Mouse (Mus musculus) thymus, adult 2 months (tissue): ENCODE measurements around the gene Prr15. TPM values are rescaled to one million over a fixed set of nuclear protein-coding genes. Genes with fewer than 3 reads are reported as not detected.

ENCODE experiments used
- DNase-seq: peaks from one replicate; pipeline ENCODE4 v3.0.0; 2021
- H3K27ac ChIP-seq: fragments of 200-500 bp; 2 replicates; pipeline ENCODE4 v1.5.1; 2012; ENCODE audit warnings: low read length, control low read depth; ENCODE audit not compliant: control insufficient read depth, insufficient read depth
- H3K27me3 ChIP-seq: fragments of 200-500 bp; 2 replicates; pipeline ENCODE4 v1.6.1; 2012; ENCODE audit warnings: mild to moderate bottlenecking, low read length, moderate library complexity, mixed read lengths; ENCODE audit not compliant: control insufficient read depth, insufficient read depth
- H3K36me3 ChIP-seq: fragments of 200-500 bp; 2 replicates; pipeline ENCODE4 v1.6.1; 2012; ENCODE audit warnings: mild to moderate bottlenecking, low read length, moderate library complexity; ENCODE audit not compliant: control insufficient read depth, insufficient read depth
- H3K4me1 ChIP-seq: fragments of 200-500 bp; replicated peaks from 2 replicates; pipeline ENCODE4 v1.6.1; 2012; ENCODE audit warnings: low read length; ENCODE audit not compliant: control insufficient read depth, insufficient read depth
- H3K4me3 ChIP-seq: fragments of 200-500 bp; 2 replicates; pipeline ENCODE4 v1.5.1; 2012; ENCODE audit warnings: mild to moderate bottlenecking, low read length, control low read depth, moderate library complexity; ENCODE audit not compliant: control insufficient read depth, insufficient read depth
- CTCF ChIP-seq: fragments of 200-500 bp; IDR thresholded peaks from 2 replicates; pipeline ENCODE4 v1.5.1; 2012; ENCODE audit warnings: mild to moderate bottlenecking, control low read depth, low read length, moderate library complexity, borderline replicate concordance; ENCODE audit not compliant: control insufficient read depth, poor library complexity, insufficient read depth; ENCODE audit errors: extremely low read depth
- POLR2A ChIP-seq: fragments of 200-500 bp; IDR thresholded peaks from 2 replicates; pipeline ENCODE4 v1.6.1; 2012; ENCODE audit warnings: mild to moderate bottlenecking, low read length, control low read depth, moderate library complexity; ENCODE audit not compliant: control insufficient read depth, poor library complexity, insufficient read depth; ENCODE audit errors: extremely low read depth
- WGBS: fragments of 180-500 bp; shearing (Covaris S2); methylation state at CpG from one replicate; pipeline ENCODE4 v1.1.7; 2018; 5-methylcytosine and 5-hydroxymethylcytosine counted together
- polyA plus RNA-seq: library from polyadenylated mRNA; depleted of rRNA; stranded (reverse); fragments of >200 nt; gene quantifications from 2 replicates; pipeline ENCODE4 v1.2.3, GENCODE M21; 2012

Gene Prr15
- polyA plus RNA-seq, 1 experiment: 1.1 TPM

DNA sequence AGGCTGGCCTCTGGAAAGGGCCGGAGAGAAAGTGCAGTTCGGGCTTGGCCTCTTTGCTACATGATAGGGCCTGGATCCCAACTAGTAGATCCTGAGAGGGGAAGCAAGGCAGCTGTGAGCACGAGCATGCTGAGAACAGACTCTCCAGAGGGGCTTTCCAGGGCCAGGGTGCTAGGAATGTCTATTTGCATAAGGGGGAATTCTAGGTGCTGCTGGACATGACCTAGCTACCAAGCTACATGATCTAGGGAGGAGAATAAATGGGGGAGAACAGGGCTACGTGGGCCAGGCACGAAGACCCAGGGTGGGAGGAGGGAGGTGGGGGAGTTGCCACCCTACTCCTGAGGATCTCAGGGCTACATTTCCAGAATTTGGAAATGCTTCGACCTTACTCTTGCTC is 30.0 kb downstream of the Prr15 start:
- H3K27ac ChIP-seq: no peak overlapping the region
- no peak overlapping the region for H3K4me3 ChIP-seq
- H3K27me3 ChIP-seq: no peaks in the 10 kb centered on the region
- no peak for DNase-seq
- TF ChIP-seq CTCF (no peak), POLR2A (no peak)
- H3K4me1 ChIP-seq: no peaks in the 10 kb centered on the region
- no peaks in the 10 kb centered on the region for H3K36me3 ChIP-seq
- WGBS: 87% methylated on average over 6 of the region's 6 CpGs

DNA sequence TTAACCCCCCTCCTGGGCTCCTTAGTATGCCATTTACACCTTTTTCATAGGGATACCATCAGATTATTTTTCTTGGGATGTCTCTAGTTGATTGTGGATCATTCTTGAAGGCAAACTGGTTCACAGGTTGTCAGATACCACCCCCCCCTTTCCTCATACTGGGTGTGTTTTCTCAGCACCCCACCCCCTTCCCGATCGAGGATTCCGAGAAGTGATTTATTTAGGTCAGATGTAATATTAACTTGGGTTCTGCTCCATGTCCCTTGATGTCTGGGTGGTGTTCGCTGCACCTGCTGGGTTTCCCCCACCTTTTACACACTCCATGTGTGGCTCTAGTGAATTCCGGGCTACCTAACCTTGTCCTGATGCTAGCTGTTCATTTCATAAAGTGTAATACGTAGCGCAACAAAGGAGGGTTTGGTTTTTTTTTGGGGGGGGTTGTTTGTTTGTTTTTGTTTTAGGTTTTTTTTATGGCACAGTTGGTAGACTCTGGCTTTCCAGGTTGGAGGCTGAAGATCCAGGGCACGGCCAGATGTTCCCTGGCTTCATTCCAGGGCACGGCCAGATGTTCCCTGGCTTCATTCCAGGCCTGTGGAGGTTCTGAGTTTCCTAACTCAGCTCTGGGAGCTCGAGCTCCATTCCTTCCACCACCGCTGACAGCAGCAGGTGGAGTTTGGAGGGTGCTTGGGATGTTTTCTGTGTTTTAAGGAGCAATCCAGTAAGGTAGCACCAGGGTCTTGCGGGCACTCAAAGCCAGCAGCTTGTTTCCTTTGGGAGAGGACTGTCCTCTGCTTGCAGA is 37.1 kb downstream of the Prr15 start:
- TF ChIP-seq CTCF: no peak
- no peak overlapping the region for H3K27ac ChIP-seq

DNA sequence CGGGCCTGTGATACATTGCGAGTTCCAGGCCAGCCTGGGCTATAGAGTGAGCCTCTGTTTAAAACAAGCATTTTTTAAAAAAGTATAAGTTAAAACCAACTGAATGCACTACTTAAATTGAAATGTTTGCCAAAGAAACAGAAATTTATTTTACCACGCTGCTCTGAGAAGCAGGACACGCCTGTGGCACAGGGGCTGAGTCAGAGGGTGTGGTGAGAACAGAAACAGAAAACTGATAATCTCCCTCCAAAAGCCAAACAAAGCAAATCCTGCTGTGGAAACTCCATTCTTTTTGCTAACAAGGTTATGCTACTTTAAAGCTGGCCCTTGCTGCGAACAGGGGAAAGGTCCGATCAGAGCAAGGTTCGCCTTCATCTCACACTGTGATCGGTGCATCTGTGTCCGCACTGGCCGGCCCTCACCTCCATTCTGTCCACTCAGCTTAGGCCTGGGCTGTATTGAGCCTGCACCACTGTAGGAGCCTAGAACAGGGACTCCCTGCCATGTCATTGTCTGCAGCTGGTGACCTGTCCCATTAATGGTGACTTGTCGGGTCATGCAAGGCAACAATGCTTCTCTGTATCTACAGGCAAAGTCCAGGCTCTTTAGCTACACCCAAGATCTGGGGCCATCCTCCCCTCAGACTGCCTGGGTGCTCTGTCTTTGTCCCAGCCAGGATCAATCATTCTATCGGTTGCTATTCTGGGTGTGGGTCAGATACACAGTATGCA is 38.9 kb downstream of the Prr15 start:
- H3K27me3 ChIP-seq: no peaks in the 10 kb centered on the region
- no peak overlapping the region for H3K27ac ChIP-seq
- DNase-seq: no peak
- no peaks in the 10 kb centered on the region for H3K36me3 ChIP-seq
- TF ChIP-seq POLR2A (no peak), CTCF (no peak)
- no peaks in the 10 kb centered on the region for H3K4me1 ChIP-seq
- 93% methylated on average over 12 of the region's 12 CpGs for WGBS
- no peak overlapping the region for H3K4me3 ChIP-seq

More for the DNA sequence above, 37.1 kb downstream of the Prr15 start:
- H3K4me1 ChIP-seq: no peaks in the 10 kb centered on the region
- no peak for DNase-seq
- H3K27me3 ChIP-seq: no peaks in the 10 kb centered on the region
- WGBS: 90% methylated on average over 12 of the region's 12 CpGs
- no peak overlapping the region for H3K4me3 ChIP-seq
- no peaks in the 10 kb centered on the region for H3K36me3 ChIP-seq

DNA sequence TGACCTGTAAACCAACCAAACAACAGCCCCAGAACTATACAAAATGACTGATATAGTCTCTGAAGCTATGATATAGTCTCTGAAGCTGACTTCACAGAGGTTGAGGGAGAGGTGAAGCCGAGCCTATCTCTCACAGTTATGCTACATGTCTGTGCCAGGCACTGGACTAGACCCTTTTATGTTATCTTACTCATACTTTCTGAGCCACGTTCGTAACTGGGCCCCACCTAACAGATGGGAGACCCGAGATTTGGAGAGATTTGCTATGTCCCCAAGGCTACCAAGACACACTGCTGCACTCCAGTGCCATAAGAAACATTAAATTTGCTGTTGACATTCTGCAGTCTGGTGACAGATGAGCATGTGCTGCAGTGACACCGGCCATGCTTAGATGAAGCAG is 41.0 kb downstream of the Prr15 start:
- no peak for DNase-seq
- H3K36me3 ChIP-seq: no peaks in the 10 kb centered on the region
- H3K4me1 ChIP-seq: no peaks in the 10 kb centered on the region
- no peaks in the 10 kb centered on the region for H3K27me3 ChIP-seq
- TF ChIP-seq POLR2A: no peak
- TF ChIP-seq CTCF: no peak
- 86% methylated on average over 5 of the region's 5 CpGs for WGBS
- H3K4me3 ChIP-seq: no peak overlapping the region
- no peak overlapping the region for H3K27ac ChIP-seq

GRCm38 (mm10) chr6:54368071-54368470 is 42.4 kb downstream of the Prr15 start:
- Histone ChIP-seq H3K4me3 (no peak overlapping the region), H3K27ac (no peak overlapping the region), H3K4me1 (no peaks in the 10 kb centered on the region), H3K36me3 (no peaks in the 10 kb centered on the region), H3K27me3 (no peaks in the 10 kb centered on the region)
- DNase-seq: peak; percentile 10
- TF ChIP-seq POLR2A: no peak
- 0 out of 2 replicates have a peak, but pooled peaks have one; percentile 36 for TF ChIP-seq CTCF
- WGBS: 14% methylated on average over 6 of the region's 6 CpGs

GRCm38 (mm10) chr6:54369913-54370542 is 44.4 kb downstream of the Prr15 start:
- Histone ChIP-seq H3K27me3 (no peaks in the 10 kb centered on the region), H3K27ac (no peak overlapping the region), H3K4me3 (no peak overlapping the region), H3K4me1 (no peaks in the 10 kb centered on the region), H3K36me3 (no peaks in the 10 kb centered on the region)
- TF ChIP-seq POLR2A (no peak), CTCF (no peak)
- 70% methylated on average over 6 of the region's 6 CpGs for WGBS
- no peak for DNase-seq
